Mouse (Mus musculus) kidney, postnatal 0 days (tissue): Measurements from ENCODE around the gene Mt2. TPM values are rescaled to one million over a fixed set of nuclear protein-coding genes. Genes with fewer than 3 reads are reported as not detected.
A peak's percentile ranks its signal among the peaks of the same experiment; 100 is the strongest.

Experiments
- ATAC-seq: fragments of 200-750 bp; cut with Nextera tagmentation; replicated peaks from 2 replicates; pipeline ENCODE4 v1.8.0; 2017; ENCODE audit warnings: low read depth, moderate number of reproducible peaks, moderate TSS enrichment, moderate library complexity; ENCODE audit not compliant: low FRiP score
- DNase-seq: peaks from one replicate; pipeline ENCODE4 v3.0.0-alpha.2; 2016; ENCODE audit warnings: low spot score
- H3K27ac ChIP-seq: fragments of 300-500 bp; sonication (generic); 2 replicates; pipeline ENCODE4 v1.5.1; 2014; ENCODE audit warnings: mild to moderate bottlenecking
- H3K27me3 ChIP-seq: fragments of 300-500 bp; sonication (generic); 2 replicates; pipeline ENCODE4 v1.6.1; 2014; ENCODE audit warnings: low read length, mixed read lengths; ENCODE audit not compliant: insufficient read depth
- H3K36me3 ChIP-seq: fragments of 300-500 bp; sonication (generic); 2 replicates; pipeline ENCODE4 v1.6.1; 2014; ENCODE audit warnings: low read length, mixed read lengths; ENCODE audit not compliant: insufficient read depth
- H3K4me1 ChIP-seq: fragments of 300-500 bp; sonication (generic); replicated peaks from 2 replicates; pipeline ENCODE4 v1.6.1; 2014; ENCODE audit warnings: antibody characterized with exemption, low read length, mixed read lengths; ENCODE audit not compliant: insufficient read depth
- H3K4me2 ChIP-seq: fragments of 300-500 bp; sonication (generic); 2 replicates; pipeline ENCODE4 v1.6.1; 2014; ENCODE audit warnings: mild to moderate bottlenecking, low read length, moderate library complexity, mixed read lengths
- H3K4me3 ChIP-seq: fragments of 300-500 bp; sonication (generic); replicated peaks from 2 replicates; pipeline ENCODE4 v1.5.1; 2014; ENCODE audit warnings: low read depth, low read length
- H3K9ac ChIP-seq: fragments of 300-500 bp; sonication (generic); 2 replicates; pipeline ENCODE4 v1.6.1; 2014; ENCODE audit warnings: low read depth, low read length
- H3K9me3 ChIP-seq: fragments of 300-500 bp; sonication (generic); replicated peaks from 2 replicates; pipeline ENCODE4 v1.6.1; 2016; ENCODE audit warnings: low read length, inconsistent platforms, mixed read lengths
- CTCF ChIP-seq: IDR thresholded peaks from 2 replicates; pipeline ENCODE4 v1.5.1; 2016; ENCODE audit warnings: antibody characterized with exemption, low read depth, mild to moderate bottlenecking, moderate library complexity
- WGBS: fragments of 180-500 bp; shearing (Covaris S2); extraction: QIAGEN DNeasy Blood & Tissue Kit; methylation state at CpG from one replicate; pipeline ENCODE4 v1.1.7; 2014; 5-methylcytosine and 5-hydroxymethylcytosine counted together
- polyA plus RNA-seq: library from polyadenylated mRNA; unstranded; fragments of >200 nt; fragmentation: Nextera tagmentation; extraction: Ambion mirVana; gene quantifications from 2 replicates; pipeline ENCODE4 v1.2.1, GENCODE M21; 2015

The Mt2 gene
- polyA plus RNA-seq, 1 experiment from 2014 or later: 98.3 TPM

DNA sequence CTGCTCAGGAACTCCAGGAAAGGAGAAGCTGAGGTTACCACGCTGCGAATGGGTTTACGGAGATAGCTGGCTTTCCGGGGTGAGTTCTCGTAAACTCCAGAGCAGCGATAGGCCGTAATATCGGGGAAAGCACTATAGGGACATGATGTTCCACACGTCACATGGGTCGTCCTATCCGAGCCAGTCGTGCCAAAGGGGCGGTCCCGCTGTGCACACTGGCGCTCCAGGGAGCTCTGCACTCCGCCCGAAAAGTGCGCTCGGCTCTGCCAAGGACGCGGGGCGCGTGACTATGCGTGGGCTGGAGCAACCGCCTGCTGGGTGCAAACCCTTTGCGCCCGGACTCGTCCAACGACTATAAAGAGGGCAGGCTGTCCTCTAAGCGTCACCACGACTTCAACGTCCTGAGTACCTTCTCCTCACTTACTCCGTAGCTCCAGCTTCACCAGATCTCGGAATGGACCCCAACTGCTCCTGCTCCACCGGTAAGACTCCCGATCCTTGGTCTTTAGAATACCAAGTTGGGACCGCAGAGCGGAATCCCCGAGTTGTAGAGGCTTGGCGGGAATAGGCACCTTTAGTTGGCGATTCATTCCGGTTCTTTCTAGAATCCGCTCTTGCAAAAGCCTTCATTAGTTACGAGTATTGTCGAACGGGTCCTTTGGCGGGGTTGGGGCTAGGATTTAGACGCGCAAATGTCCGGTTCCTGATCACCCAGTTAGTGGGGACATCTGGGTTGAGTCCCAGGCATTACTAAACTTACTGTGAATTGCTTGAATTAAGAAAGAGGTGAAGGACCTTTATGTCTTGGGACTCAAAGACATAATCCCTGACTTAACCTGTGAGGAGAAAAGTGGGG is 6.6 kb downstream of the Mt2 start, which contains the start of gene Mt1:
Gene Mt1 (plus strand): TSS at position 226 of the 856 bp plus-strand sequence.
- peak within 1 kb of the TSS; percentile 73 for H3K27ac ChIP-seq
- no peaks in the 10 kb centered on the region for H3K9me3 ChIP-seq
- under 1% methylated on average over 50 of the region's 50 CpGs for WGBS
- DNase-seq: peak; percentile 82
- peak within 1 kb of the TSS; percentile 77 for H3K4me2 ChIP-seq
- ATAC-seq: peak; percentile 85
- peak within 1 kb of the TSS; percentile 68 for H3K9ac ChIP-seq
- peaks cover 17% of the 10 kb centered on the region; the same call in 1 of the 2 replicates for H3K4me1 ChIP-seq
- H3K27me3 ChIP-seq: peaks cover 10% of the 10 kb centered on the region
- peak; percentile 11; the same call in 1 of the 2 replicates for TF ChIP-seq CTCF
- H3K36me3 ChIP-seq: no peaks in the 10 kb centered on the region
- H3K4me3 ChIP-seq: peak within 1 kb of the TSS; percentile 52

DNA sequence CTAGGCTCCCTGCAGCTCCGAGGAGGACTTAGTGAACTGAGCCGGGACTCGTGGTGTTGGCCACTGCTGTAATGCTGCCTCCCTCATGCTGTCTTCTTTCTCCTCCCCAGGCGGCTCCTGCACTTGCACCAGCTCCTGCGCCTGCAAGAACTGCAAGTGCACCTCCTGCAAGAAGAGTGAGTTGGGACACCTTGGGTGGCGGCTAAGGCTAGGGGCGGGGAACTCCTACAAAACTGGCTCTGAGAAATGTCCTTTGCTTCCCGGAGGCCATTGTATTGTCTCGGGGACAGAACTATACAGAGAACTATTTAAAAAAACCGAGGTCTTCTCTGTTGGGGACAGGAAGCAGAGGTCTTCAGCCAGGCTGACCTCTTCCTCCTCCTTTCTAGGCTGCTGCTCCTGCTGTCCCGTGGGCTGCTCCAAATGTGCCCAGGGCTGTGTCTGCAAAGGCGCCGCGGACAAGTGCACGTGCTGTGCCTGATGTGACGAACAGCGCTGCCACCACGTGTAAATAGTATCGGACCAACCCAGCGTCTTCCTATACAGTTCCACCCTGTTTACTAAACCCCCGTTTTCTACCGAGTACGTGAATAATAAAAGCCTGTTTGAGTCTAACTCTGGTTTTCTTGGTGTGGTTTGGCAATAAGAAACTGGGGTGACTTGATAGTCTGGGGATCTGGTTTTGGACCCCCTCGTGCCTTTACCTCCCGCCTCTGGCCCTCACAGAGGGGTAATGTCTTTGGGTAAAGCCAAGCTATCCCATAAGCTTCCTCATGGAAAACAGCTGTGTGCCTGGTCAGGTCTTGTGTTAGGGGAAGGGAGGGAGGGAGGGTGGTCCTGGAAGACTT is 7.5 kb downstream of the Mt2 start:
- peak overlapping the region; percentile 73 for H3K27ac ChIP-seq
- peaks cover 10% of the 10 kb centered on the region for H3K27me3 ChIP-seq
- peak overlapping the region; percentile 68 for H3K9ac ChIP-seq
- 6% methylated on average over 25 of the region's 25 CpGs for WGBS
- DNase-seq: peak; percentile 28
- peaks cover 17% of the 10 kb centered on the region; the same call in 1 of the 2 replicates for H3K4me1 ChIP-seq
- no peaks in the 10 kb centered on the region for H3K36me3 ChIP-seq
- peak overlapping the region; percentile 77 for H3K4me2 ChIP-seq
- H3K4me3 ChIP-seq: peak overlapping the region; percentile 52
- TF ChIP-seq CTCF: no peak
- no peak for ATAC-seq
- no peaks in the 10 kb centered on the region for H3K9me3 ChIP-seq

DNA sequence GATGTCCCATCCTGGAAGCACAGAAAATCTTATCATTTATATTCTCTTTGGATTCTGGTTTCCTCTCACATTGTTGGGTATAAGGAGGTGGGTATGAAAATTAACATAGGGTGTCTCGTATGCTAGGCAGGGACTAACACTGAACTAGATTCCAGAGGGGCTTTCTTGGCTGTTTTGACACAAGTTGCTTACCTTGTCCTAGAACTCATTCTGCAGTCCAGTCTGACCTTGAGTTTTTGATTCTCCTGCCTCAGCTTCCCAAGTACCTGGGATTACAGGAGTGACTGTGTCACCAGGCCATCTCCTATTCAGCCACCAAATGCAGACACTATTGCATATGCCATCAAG is 8.1 kb downstream of the Mt2 start:
- Histone ChIP-seq H3K27ac (no peak overlapping the region), H3K4me1 (peaks cover 17% of the 10 kb centered on the region; the same call in 1 of the 2 replicates), H3K36me3 (no peaks in the 10 kb centered on the region), H3K9ac (peak overlapping the region; percentile 68; the same call in 1 of the 2 replicates), H3K4me2 (peak overlapping the region; percentile 77), H3K9me3 (no peaks in the 10 kb centered on the region), H3K27me3 (peaks cover 10% of the 10 kb centered on the region), H3K4me3 (peak overlapping the region; percentile 52; the same call in 1 of the 2 replicates)
- TF ChIP-seq CTCF: no peak
- 75% methylated on average over 1 of the region's 1 CpGs for WGBS
- no peak for ATAC-seq
- DNase-seq: no peak

DNA sequence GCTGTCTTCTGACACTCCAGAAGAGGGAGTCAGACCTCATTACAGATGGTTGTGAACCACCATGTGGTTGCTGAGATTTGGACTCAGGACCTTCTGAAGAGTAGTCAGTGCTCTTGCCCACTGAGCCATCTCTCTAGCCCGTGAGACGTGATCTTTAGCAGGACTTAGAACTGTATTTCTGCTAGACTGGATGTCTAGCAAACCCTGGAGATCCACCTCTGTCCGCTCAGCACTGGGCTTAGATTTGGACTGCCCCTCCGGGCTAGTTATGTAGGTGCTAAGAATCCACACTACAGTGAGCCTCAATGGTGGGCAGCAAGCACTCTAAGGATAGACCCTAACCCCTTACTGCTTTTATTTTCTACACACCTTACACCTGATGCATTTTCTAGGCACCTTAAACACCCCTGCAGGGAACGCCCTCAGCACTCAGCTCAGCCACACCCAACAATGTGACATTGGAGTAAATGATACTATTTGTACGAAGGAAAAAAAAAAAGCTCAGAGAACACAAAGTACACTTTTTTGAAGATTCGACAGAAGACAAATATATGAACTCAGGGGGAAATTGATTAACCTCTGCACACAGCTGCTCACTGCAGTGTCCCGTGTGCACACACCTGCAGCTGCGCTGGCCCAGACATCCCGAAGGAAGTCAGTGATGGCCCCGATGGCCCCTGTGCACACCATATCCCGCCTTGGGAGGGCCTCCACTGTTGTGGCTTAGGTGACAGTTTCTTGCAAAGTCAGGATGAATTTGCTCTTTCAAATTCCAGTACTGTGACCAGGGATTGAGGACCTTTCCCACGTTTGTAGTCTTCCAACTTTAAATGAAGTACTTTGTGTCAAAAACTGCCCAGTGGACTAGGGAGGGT is 9.8 kb downstream of the Mt2 start:
- H3K9me3 ChIP-seq: no peaks in the 10 kb centered on the region
- peaks cover 26% of the 10 kb centered on the region; the same call in 1 of the 2 replicates for H3K4me1 ChIP-seq
- 0 out of 2 replicates have a peak overlapping the region, but pooled peaks have one; percentile 31 for H3K9ac ChIP-seq
- no peaks in the 10 kb centered on the region for H3K36me3 ChIP-seq
- TF ChIP-seq CTCF: 0 out of 2 replicates have a peak, but pooled peaks have one; percentile 1
- H3K4me3 ChIP-seq: 0 out of 2 replicates have a peak overlapping the region, but pooled peaks have one; percentile 9
- ATAC-seq (no peak), DNase-seq (no peak)
- H3K4me2 ChIP-seq: peak overlapping the region; percentile 48
- H3K27ac ChIP-seq: peak overlapping the region; percentile 81
- H3K27me3 ChIP-seq: peaks cover 10% of the 10 kb centered on the region
- WGBS: 58% methylated on average over 13 of the region's 13 CpGs

DNA sequence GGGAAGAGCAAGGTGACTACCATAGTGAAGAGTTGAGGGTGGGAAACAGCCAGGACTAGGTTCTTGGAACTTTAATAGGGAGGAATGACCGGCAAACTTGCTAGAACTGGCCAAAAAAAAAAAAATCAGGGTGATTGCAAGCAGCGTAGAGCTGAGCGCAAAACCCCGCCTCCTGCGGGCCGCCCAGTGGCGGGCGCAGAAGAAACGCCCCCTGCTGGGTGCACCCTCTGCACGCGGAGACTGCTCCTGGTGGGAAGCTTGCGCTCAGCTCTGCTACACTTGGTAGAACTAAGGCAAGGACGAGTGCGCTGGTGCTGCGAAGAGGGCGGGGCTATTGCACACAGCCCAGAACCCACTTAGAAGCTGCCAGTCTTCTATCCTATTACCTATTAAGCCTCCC is 10.7 kb downstream of the Mt2 start:
- no peaks in the 10 kb centered on the region for H3K9me3 ChIP-seq
- peaks cover 10% of the 10 kb centered on the region for H3K27me3 ChIP-seq
- peak overlapping the region; percentile 48 for H3K4me2 ChIP-seq
- DNase-seq (peak; percentile 88), ATAC-seq (peak; percentile 72)
- WGBS: under 1% methylated on average over 16 of the region's 16 CpGs
- H3K9ac ChIP-seq: 0 out of 2 replicates have a peak overlapping the region, but pooled peaks have one; percentile 31
- no peaks in the 10 kb centered on the region for H3K36me3 ChIP-seq
- H3K4me1 ChIP-seq: peaks cover 27% of the 10 kb centered on the region; the same call in 1 of the 2 replicates
- H3K27ac ChIP-seq: peak overlapping the region; percentile 81
- H3K4me3 ChIP-seq: peak overlapping the region; percentile 9; the same call in 1 of the 2 replicates
- TF ChIP-seq CTCF: peak; percentile 80
